Mouse (Mus musculus): ENCODE results near the gene Tspo. TPM values are rescaled to one million over a fixed set of nuclear protein-coding genes. Genes with fewer than 3 reads are reported as not detected.

Gene Tspo
- 88.0 and 93.4 TPM in 2 replicates for polyA plus RNA-seq (2012; rRNA removed)

DNA sequence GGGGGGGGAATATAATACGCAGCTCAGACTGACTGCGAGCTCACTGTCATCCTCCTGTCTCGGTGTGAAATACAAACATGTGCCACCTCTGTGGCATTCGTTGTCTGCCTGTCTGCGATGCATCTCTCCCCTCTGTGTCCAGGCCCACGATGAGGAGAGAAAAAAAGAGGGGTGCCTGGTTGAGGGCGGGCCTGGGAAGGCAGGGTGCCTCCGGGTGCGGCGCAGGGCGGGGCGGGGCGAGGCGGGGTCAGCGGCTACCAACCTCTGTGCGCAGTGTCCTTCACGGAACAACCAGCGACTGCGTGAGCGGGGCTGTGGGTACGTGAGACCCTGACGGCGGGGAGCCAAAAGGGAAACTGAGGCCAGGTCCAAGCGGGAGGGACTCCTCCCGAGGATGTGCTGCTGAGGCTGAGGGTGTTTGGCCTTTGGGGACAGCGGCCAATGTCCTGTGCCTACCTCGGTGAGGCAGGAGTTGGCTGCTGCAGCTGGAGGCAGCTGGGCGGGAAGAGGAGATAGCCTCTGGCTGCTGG, at the start of gene Tspo, which contains the start of gene Mcat:
Gene Tspo, plus strand, starts transcription at position 266 of the 530 bp plus-strand sequence.
Gene Mcat, minus strand, starts transcription at position 461 of the 530 bp plus-strand sequence.

DNA sequence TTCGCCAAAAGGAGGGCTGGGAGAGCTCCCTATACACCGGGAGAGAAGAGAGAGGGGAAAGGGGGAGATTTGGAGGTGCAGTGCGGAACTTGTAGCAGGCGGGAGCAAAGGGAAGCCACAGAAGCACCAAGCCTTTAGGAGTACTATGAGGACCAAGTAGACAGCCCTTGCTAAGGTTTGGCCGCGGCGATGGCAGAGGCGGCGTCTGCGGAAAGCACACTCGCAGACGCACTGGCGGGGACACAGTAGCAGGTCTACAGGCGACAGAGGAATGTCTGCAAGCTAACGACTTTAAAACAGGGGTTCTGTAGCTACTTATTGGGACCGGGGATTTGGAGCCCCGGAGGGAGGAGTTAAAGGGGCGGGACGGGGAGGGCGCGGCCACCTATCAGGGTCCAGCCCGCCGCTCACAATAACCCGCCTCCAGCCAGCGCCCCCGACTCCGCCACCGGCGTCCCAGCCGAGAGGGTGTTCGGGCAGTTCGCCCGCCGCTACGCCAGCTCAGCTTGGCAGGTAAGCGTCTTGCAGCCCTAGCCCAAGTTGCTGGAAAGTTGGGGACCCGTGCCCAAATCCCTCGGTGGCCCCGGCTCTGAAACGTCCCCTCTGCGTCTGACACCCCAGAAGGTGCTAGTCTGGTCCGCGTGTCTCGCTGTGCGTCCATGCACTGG, 36.8 kb upstream of the Tspo start, which contains the start of gene Bik:
Gene Bik, plus strand, starts transcription at position 439 of the 668 bp plus-strand sequence.

DNA sequence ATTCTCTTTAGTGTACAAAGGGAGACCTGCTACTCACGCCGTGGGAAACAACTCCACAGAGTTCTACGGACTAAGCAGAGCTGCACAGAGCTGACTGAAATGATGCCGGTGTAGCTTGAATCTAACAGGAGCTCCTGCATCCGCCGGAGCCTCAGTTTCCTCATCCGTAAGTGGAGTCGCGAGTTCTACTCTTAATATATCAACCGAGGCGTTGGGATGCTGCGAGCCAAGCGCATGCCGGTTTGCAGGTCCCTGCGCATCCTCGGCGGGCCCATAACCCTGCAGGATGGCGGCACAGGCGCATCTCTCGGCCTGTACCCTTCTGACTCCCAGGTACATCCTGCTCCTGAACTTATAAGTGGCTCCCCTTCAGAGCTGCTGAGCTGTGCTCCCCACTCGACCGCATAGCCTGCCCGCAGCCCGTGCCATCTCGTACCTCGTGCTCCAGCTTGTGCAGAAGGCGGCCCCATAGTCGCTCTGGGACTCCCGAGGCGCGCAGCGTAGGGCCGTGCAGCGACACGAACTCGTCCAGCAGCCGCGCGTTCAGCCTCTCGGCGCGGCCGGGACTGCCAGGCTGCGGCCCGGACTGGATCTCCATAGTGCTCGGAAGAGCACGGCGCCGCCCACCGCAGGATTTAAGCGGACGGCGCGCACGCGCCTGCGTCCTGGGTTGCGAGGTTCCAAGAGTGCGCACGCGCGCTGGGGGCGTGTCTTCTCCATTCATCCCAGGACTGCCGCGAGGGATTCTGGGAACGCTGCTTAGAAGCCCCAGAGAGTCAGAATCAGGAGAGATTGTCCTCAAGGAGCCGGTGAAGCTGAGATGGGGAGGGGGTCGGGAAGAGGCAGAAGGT, 31.3 kb downstream of the Tspo start, which contains the start of gene Ttll12:
Gene Ttll12, minus strand, starts transcription at position 645 of the 851 bp plus-strand sequence.

Other genes starting within 250 kb of the Tspo start
- gene Arfgap3, start 213.3 kb upstream of the Tspo start, polyA plus RNA-seq (2012; rRNA removed) = 9.2 and 12.9 TPM in 2 replicates
- gene Pacsin2, start 99.0 kb upstream of the Tspo start, polyA plus RNA-seq (2012; rRNA removed) = 25.4 and 27.8 TPM in 2 replicates
- gene Ttll1, start 52.7 kb upstream of the Tspo start, polyA plus RNA-seq (2012; rRNA removed) = 2.7 and 3.2 TPM in 2 replicates
- 4.2 and 4.5 TPM in 2 replicates for gene Bik, start 36.7 kb upstream of the Tspo start, polyA plus RNA-seq (2012; rRNA removed)
- gene Mcat, start 195 bp downstream of the Tspo start, polyA plus RNA-seq (2012; rRNA removed) = 12.0 and 12.9 TPM in 2 replicates
- gene Ttll12, start 31.6 kb downstream of the Tspo start, polyA plus RNA-seq (2012; rRNA removed) = 11.5 and 12.5 TPM in 2 replicates
- 0.16 and 0.21 TPM in 2 replicates for gene Scube1, start 161.4 kb downstream of the Tspo start, polyA plus RNA-seq (2012; rRNA removed)
- gene Mpped1, start 215.9 kb downstream of the Tspo start, polyA plus RNA-seq (2012; rRNA removed) = not detected in 2 replicates

All from liver, embryonic 18 days (tissue).